Mouse (Mus musculus) heart, postnatal 36 days (tissue): ENCODE measurements at regions not wholly inside any gene's neighbourhood (a gene's known extent, or its start where the extent isn't known, plus 50 kb on each side); places are given as distances from the start of the nearest gene placed in this dataset.
A peak's percentile ranks its signal among the peaks of the same experiment; 100 is the strongest.

Experiments used
- DNase-seq, 2 experiments: peaks; one replicate each; pipeline ENCODE4 v3.0.0; 2021 to 2022
- intact Hi-C: fragments of 180-260 bp; cut with DNase I; formaldehyde crosslinking; loops from one replicate; pipeline ENCODE4 v1.15.1; 2025

GRCm38 (mm10) chr14:76244338-76245062 is 133.8 kb downstream of the Nufip1 start:
- intact Hi-C loops, result loop anchor here (5.0 kb wide), 1 partner anchor 173 kb away; no protein-coding TSS in a partner anchor
- no peak for DNase-seq

GRCm38 (mm10) chr14:76245063-76245396 is 134.3 kb downstream of the Nufip1 start:
- DNase-seq, result no peak
- intact Hi-C loops, result loop anchor here (5.0 kb wide), 1 partner anchor 172 kb away; no protein-coding TSS in a partner anchor

GRCm38 (mm10) chr14:76247664-76248063 is 137.0 kb downstream of the Nufip1 start:
- DNase-seq, result no peak
- intact Hi-C loops, result loop anchor here (2.0 to 5.0 kb wide), 2 partner anchors 170 to 225 kb away; no protein-coding TSS in a partner anchor

DNA sequence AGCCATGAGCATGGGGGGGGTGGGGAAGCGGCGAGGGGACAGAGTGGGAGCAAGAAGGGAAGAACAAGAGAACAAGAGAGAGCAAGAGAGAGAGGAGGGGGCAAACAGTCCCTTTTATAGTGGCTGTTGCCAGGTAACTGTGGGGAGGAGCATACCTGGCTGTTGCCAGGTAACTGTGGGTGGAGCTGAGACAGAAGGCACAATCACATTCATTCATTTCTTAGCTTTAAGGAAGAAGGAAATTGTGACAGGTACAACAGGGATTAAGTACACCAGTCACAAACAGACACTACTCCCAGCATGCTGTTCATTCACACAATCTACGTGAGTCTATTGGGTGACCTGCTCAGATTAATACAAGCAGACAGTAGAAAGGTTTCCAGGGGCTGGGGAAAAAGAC is 143.2 kb downstream of the Nufip1 start:
- no peak for DNase-seq

GRCm38 (mm10) chr14:76254565-76255501 is 144.1 kb downstream of the Nufip1 start:
- intact Hi-C loops, result no loop called here
- DNase-seq, result peak; percentile 42 to 63

More for the DNA sequence above, 143.2 kb downstream of the Nufip1 start:
- intact Hi-C loops, result no loop called here

DNA sequence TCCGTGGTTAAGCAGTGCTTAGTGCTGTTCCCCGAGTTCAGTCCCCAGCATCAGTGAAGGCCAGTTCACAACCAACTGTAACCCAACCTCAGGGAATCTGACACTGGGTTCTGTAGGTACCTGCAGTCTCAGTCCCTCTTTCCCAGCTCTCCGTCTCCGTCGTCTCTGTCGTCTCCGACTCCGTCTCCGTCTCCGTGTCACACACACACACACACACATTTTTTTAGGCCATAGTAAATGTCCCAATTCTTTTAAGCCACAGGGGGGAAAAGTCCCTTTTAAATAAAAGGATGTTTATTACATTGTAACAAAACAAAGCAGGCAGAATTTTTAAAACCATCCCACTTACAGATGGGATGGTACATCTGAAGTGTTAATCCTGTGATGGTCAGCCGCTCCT is 145.3 kb downstream of the Nufip1 start:
- DNase-seq, result no peak
- intact Hi-C loops, result no loop called here

GRCm38 (mm10) chr14:76258626-76259025 is 147.9 kb downstream of the Nufip1 start:
- intact Hi-C loops, result no loop called here
- DNase-seq, result no peak

GRCm38 (mm10) chr14:76260628-76261293 is 150.1 kb downstream of the Nufip1 start:
- intact Hi-C loops, result no loop called here
- DNase-seq, result no peak

DNA sequence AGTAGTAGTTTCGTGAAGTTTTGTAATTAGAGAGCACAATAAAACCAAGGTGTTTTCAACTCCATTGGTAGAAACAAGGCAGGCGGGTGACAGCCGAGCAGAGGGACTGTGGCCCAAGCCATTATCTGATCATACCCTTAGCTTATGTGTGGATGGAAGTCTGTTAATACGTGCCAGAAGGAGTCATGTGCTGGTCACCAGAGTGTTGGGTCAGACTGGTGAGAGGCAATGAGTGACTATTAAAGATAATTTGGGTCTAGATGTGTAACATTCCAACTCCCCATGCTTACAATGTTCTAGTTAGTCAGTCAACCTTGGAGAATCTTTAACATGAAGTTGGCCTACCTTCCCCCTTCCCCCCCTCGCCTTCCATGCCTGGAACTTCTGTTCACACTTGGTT is 151.1 kb upstream of the Tsc22d1 start:
- intact Hi-C loops, result no loop called here
- no peak for DNase-seq

DNA sequence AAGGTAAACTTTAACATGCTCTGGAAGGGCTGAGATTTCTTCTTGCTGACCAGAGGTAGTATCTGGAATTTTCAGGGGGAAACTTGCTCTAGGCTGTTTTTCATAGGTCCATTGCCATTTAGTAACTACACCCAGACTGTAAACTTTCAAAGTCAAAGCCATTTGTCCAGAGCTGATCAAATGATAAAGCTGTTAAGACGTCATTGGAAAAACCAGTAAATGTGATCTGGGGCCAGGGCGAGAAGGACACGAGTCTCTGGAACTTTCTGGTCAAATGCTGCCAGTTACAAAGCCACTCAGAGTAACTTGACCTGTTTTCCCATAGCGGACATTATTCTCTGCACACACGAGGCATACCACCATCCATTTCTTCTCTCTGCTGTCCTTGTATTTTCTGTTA is 148.9 kb upstream of the Tsc22d1 start:
- intact Hi-C loops, result no loop called here
- DNase-seq, result no peak

- intact Hi-C loops, result no loop called here
- DNase-seq, result no peak
Measured at GRCm38 (mm10) chr14:76266249-76266648, 148.5 kb upstream of the Tsc22d1 start.

DNA sequence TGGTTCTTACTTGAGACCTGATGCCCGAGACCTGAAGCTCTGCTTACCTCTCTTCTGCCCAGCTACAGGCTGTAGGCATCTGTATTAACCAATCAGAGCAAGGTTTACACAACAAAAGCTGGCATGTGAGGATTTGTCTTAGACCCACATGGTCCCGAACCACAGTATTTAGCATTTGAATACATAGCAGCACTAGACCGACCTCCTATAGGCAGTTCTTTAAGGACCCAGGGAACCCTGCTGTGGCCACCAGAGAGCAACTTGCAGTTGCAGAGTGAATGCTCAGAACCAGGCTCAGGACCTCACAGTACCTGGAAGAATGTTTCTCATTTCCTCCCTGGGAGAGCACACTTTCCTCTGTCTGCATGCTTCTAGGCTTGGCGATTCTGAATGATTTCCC is 147.7 kb upstream of the Tsc22d1 start:
- intact Hi-C loops, result no loop called here
- no peak for DNase-seq

DNA sequence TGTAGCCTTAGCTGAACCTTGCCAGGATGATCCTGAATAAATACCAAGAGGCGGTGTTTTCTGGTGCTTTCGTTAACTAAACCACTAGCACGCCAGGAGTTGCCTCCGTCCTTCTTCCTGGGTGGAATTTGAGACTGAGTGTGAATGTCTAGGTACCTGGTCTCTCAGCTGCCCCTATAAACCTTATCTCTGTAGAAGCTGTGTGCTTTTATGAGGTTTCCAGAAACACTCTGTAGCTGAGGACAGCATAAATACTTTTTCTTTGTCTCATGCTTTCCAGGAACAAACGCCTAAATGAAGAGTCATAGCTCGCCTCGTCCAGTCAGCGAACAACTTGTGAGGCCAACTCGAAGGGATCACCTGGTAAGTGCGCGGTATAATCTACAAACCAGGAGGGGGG is 143.6 kb upstream of the Tsc22d1 start:
- DNase-seq, result no peak

DNA sequence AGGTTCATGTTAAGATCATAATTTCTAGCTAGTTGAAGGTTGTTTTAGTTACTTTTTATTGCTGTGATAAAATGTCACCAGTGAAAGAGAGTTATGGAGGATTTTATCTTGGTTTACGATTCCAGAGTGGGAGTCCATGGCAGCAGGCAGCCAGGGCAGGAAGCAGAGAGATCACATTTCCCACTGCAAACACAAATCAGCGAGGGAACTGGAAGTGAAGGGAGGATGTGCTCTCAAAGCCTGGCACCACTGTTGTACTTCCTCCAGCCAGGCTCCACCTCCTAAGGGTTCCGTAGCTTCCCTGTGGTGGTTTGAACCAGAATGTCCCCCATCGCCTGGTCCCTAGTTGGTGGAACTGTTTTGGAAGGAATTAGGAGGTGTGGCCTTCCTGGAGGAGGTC is 141.9 kb upstream of the Tsc22d1 start:
- intact Hi-C loops, result no loop called here
- no peak for DNase-seq

More for the DNA sequence above, 143.6 kb upstream of the Tsc22d1 start:
- intact Hi-C loops, result no loop called here

DNA sequence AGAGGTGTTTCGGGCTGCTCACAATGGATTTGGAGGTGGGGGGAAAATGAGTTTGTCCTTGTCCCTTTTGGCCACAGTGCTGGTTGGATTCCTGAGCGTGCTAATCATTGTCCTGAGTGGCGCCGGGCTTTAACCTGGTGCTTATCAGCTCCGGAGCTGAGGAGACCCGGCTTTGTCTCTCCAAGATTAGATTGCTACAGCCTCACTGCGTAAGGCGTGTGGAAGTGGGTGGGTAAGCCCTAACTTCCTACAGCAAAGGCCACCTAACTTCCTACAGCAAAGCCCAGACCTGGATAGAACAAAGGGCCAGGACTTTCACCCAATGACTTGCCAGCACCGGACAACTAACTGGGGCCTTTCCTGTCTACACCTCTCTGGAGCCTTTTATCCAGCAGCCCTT is 138.1 kb upstream of the Tsc22d1 start:
- intact Hi-C loops, result no loop called here
- DNase-seq, result no peak

DNA sequence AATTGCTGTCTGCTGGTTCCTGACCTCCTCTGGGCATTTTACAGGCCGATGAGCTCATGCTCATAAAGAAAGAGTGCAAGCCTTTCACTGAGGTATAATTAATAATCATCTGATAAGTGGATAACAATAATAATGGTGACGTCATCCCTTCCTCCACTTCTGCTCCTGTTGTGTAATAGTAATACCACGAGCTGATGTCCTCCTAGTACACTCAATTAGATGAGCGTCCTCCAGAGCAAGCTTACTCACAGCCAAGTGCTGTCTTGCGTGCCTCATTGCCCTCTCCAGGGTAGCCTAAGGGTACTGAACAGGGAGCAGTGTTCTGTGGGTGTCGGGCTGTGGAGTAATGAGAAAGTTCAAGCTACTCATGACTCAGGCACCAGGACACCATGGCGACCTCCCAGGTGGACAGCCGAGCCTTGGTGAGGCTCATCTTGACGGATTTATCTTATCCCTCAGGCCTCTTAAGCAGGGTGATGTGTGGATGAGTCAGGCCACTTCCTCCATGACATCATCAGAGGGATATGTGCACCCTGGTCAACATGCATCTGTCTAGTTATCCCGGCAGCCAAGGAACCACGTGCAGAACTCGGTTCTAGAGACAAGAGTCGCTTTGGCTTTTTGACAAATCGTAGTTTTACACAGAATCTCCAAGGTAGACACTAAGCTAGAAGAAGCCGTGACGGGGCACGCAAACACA is 135.9 kb upstream of the Tsc22d1 start:
- intact Hi-C loops, result no loop called here
- DNase-seq, result no peak

DNA sequence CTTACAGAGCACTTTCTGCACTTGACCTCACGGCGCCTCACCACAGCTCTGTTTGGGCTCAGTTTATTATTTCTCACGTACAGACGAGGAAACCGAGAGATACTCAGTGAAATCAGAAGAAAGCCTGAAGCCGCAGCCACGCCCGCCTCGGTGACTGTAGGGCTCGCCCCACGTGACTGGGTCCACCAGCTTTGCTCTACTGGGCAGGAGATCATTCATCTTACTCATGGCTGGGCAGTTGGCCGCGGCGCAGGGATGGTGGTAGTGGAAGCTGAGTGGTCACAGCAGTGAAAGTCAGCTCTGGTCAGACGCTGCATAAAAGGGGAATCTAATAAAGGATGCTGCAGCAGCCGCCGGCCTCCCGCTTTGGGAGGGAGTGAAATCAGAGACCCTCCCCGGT is 135.2 kb upstream of the Tsc22d1 start:
- intact Hi-C loops, result no loop called here
- no peak for DNase-seq

- intact Hi-C loops, result no loop called here
- no peak for DNase-seq
Measured at GRCm38 (mm10) chr14:76281867-76282266, 132.9 kb upstream of the Tsc22d1 start.

DNA sequence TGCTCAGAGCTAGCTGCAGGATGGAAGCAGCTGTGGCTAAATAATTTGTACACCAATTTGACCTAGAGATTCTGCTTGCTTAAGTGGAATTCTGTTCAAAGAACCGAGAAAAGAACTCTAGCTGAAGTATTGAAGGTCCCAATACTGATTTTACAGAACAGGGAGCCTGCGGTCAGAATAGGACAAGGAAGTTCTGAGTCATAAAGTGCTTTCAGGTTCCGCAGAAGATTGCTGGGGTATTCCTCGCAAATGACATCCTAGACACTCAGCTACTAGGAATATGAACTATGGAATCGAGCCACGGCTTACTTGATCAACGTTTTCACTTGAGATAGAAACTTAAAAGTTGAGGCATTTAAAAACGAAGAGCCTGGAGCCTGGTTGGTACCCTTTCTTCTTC is 127.0 kb upstream of the Tsc22d1 start:
- no peak for DNase-seq
- intact Hi-C loops, result no loop called here

- intact Hi-C loops, result no loop called here
- no peak for DNase-seq
Measured at GRCm38 (mm10) chr14:76290401-76291018, 124.3 kb upstream of the Tsc22d1 start.
